Comparison of ENCODE assay signal across 15 mouse cellular contexts in the genomic region with DNA sequence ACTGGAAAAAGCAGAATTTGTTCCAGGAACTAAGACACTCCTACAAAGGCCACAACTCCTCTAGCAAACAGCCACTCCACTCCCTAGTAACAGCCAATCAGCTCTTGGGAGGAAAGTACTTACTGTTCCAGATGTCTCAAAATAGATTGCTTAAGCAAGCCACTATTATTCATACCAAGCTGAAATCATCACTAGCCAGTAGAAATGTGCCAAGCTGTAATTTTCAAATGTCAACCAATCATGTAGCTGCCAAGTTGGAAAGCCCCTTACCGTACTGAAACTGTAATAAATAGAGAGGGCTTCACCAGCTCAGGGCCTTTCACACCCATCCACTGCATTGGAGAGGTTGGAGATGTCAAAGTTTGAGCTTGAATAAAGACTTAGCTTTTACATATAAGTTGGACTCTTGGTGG.
DNase-seq lines count a peak whose midpoint lies in the region; ATAC-seq and TF ChIP-seq lines count a peak whose summit lies in the region.
"Had no signal": no experiment of that assay in that cellular context is flagged by ENCODE, and none has a peak within 500 bp of the region (broad histone marks: within the 10 kb centered on the region; RNA-seq: fewer than 3 reads in every experiment).

No protein-coding gene starts in this region.

- peaks cover 3% of the 10 kb centered on the region; the same call in 1 of the 2 replicates for H3K9me3 ChIP-seq in liver, postnatal 0 days (ENCODE audit: low read length)
- no peaks in the 10 kb centered on the region for H3K9me3 ChIP-seq in liver, embryonic 11.5 days (ENCODE audit: control insufficient read depth, low read length)
- H3K9me3 ChIP-seq: limb, embryonic 15.5 days had no signal

- H3K9ac ChIP-seq in liver, postnatal 0 days (replicated peaks): no peak overlapping the region
- no peak overlapping the region for H3K9ac ChIP-seq in liver, embryonic 11.5 days (ENCODE audit: low read depth, low read length)
- H3K9ac ChIP-seq: limb, embryonic 15.5 days; neural tube, embryonic 12.5 days had no signal

- no peak for TF ChIP-seq CTCF in gastrocnemius, adult 2 months (IDR thresholded peaks at IDR 0.05)
- TF ChIP-seq CTCF in liver, postnatal 0 days (IDR thresholded peaks at IDR 0.05; ENCODE audit: low read depth): no peak

- H3K27me3 ChIP-seq in liver, postnatal 0 days (ENCODE audit: insufficient read depth, low read length): no peaks in the 10 kb centered on the region
- H3K27me3 ChIP-seq in liver, embryonic 11.5 days (replicated peaks; ENCODE audit: control insufficient read depth, insufficient read depth, low read length): no peaks in the 10 kb centered on the region
- H3K27me3 ChIP-seq: limb, embryonic 15.5 days; megakaryocyte, embryonic 14.5 days; neural tube, embryonic 12.5 days had no signal

- H3K4me1 ChIP-seq in liver, postnatal 0 days (ENCODE audit: insufficient read depth): no peaks in the 10 kb centered on the region
- H3K4me1 ChIP-seq in liver, embryonic 11.5 days (replicated peaks; ENCODE audit: control insufficient read depth, insufficient read depth, low read length): no peaks in the 10 kb centered on the region
- H3K4me1 ChIP-seq: limb, embryonic 15.5 days; megakaryocyte, embryonic 14.5 days; neural tube, embryonic 12.5 days had no signal

- peak; percentile 39 for DNase-seq in gastrocnemius, adult 2 months
- no peak for DNase-seq in gastrocnemius, postnatal 4 days (ENCODE audit: low spot score in 2 of 2)
- no peak for DNase-seq in liver, postnatal 0 days
- DNase-seq in liver, embryonic 11.5 days (ENCODE audit: low spot score): no peak
- peak; percentile 9 to 13 for DNase-seq in natural killer cell, adult 2 months (ENCODE audit: low spot score in 2 of 2)
- no peak for DNase-seq in right cerebral cortex, postnatal 36 days (ENCODE audit: low spot score in 2 of 2)
- DNase-seq in cerebellum, adult 9-10 months: no peak
- DNase-seq: cerebellum, postnatal 14 days; kidney, postnatal 25 days; layer of hippocampus, postnatal 36 days; thymus, adult 2 months had no signal

- no peaks in the 10 kb centered on the region for H3K36me3 ChIP-seq in liver, postnatal 0 days (replicated peaks; ENCODE audit: insufficient read depth, low read length)
- no peaks in the 10 kb centered on the region for H3K36me3 ChIP-seq in liver, embryonic 11.5 days (ENCODE audit: control insufficient read depth, insufficient read depth, low read length)
- H3K36me3 ChIP-seq: limb, embryonic 15.5 days; neural tube, embryonic 12.5 days had no signal

- no peak overlapping the region for H3K4me3 ChIP-seq in gastrocnemius, adult 2 months
- H3K4me3 ChIP-seq in liver, postnatal 0 days (ENCODE audit: low read depth, low read length): no peak overlapping the region
- H3K4me3 ChIP-seq in liver, embryonic 11.5 days (ENCODE audit: low read depth, low read length): no peak overlapping the region
- H3K4me3 ChIP-seq: limb, embryonic 15.5 days; megakaryocyte, embryonic 14.5 days; neural tube, embryonic 12.5 days had no signal

- 88% methylated on average over 1 of the region's 1 CpGs for WGBS in liver, postnatal 0 days (ENCODE audit: insufficient replicate concordance)
- 84% methylated on average over 1 of the region's 1 CpGs for WGBS in liver, embryonic 11.5 days

- peak; percentile 88 for ATAC-seq in liver, postnatal 0 days
- no peak for ATAC-seq in liver, embryonic 11.5 days (replicated peaks; ENCODE audit: low FRiP score)
- peak; percentile 82 for ATAC-seq in activated CD4-positive, CD25-positive, alpha-beta regulatory T cell, adult 4 months

- intact Hi-C loops in gastrocnemius, adult 2 months (cut with DNase I): loop anchor here (5.0 kb wide), 1 partner anchor 88 kb away; no protein-coding TSS in a partner anchor

- peak overlapping the region; percentile 91 for H3K27ac ChIP-seq in gastrocnemius, adult 2 months
- H3K27ac ChIP-seq in liver, postnatal 0 days (ENCODE audit: low read depth): no peak overlapping the region
- H3K27ac ChIP-seq in liver, embryonic 11.5 days (ENCODE audit: low read depth, low read length): no peak overlapping the region
- H3K27ac ChIP-seq: limb, embryonic 15.5 days; neural tube, embryonic 12.5 days had no signal

- H3K4me2 ChIP-seq in liver, postnatal 0 days (ENCODE audit: low read depth, low read length): no peak overlapping the region
- no peak overlapping the region for H3K4me2 ChIP-seq in liver, embryonic 11.5 days
- H3K4me2 ChIP-seq: limb, embryonic 15.5 days; neural tube, embryonic 12.5 days had no signal

- TF ChIP-seq EP300 in liver, postnatal 0 days (IDR thresholded peaks at IDR 0.05; ENCODE audit: low read depth): peak; percentile 86

Comparison
In these comparisons a context has a peak if more than half of its experiments do, and no peak if none do; other contexts are left out.
1. DNase-seq: peak in gastrocnemius, adult 2 months (single experiment) and natural killer cell, adult 2 months (2 of 2); none in gastrocnemius, postnatal 4 days (0 of 2), liver, postnatal 0 days (single experiment), liver, embryonic 11.5 days (single experiment), right cerebral cortex, postnatal 36 days (0 of 2) and cerebellum, adult 9-10 months (single experiment).